Mouse (Mus musculus) embryo, embryonic 10 days (tissue): ENCODE data around the gene Sptlc2.
"Not testable (repeated sequence)": the region's sequence is repeated elsewhere in the genome, so short reads cannot be mapped to it uniquely, and the experiment has no call there.

Experiments used
- DNase-seq: peaks from one replicate; pipeline ENCODE4 v3.0.0-alpha.2; 2015; ENCODE audit warnings: low spot score

Gene Sptlc2

GRCm38 (mm10) chr12:87330213-87330612, 57.9 kb downstream of the Sptlc2 start:
- no peak for DNase-seq

- DNase-seq: no peak
Measured at GRCm38 (mm10) chr12:87328025-87328424, 60.1 kb downstream of the Sptlc2 start.

GRCm38 (mm10) chr12:87327610-87328009, 60.5 kb downstream of the Sptlc2 start:
- DNase-seq: peak; percentile 25

- DNase-seq: no peak
Measured at GRCm38 (mm10) chr12:87325452-87325851, 62.7 kb downstream of the Sptlc2 start.

GRCm38 (mm10) chr12:87319229-87319628, 68.9 kb downstream of the Sptlc2 start:
- DNase-seq: no peak

- no peak for DNase-seq
Measured at GRCm38 (mm10) chr12:87317951-87318350, 70.2 kb downstream of the Sptlc2 start.

- DNase-seq: no peak
Measured at GRCm38 (mm10) chr12:87313098-87313497, 75.1 kb downstream of the Sptlc2 start.

- DNase-seq: not testable (repeated sequence)
Measured at GRCm38 (mm10) chr12:87306584-87306844, 81.6 kb downstream of the Sptlc2 start.

- no peak for DNase-seq
Measured at GRCm38 (mm10) chr12:87305767-87306583, 82.2 kb downstream of the Sptlc2 start.

GRCm38 (mm10) chr12:87301189-87301588, 87.0 kb downstream of the Sptlc2 start:
- DNase-seq: no peak

GRCm38 (mm10) chr12:87300441-87300690, 87.8 kb downstream of the Sptlc2 start:
- no peak for DNase-seq

- DNase-seq: peak; percentile 59
Measured at GRCm38 (mm10) chr12:87299657-87300440, 88.3 kb downstream of the Sptlc2 start, which contains the start of gene Ism2. Gene Ism2, minus strand, starts transcription at chr12:87299705.

- peak; percentile 12 for DNase-seq
Measured at GRCm38 (mm10) chr12:87299037-87299656, 89.0 kb downstream of the Sptlc2 start.

GRCm38 (mm10) chr12:87293934-87294333, 94.2 kb downstream of the Sptlc2 start:
- no peak for DNase-seq

- DNase-seq: no peak
Measured at GRCm38 (mm10) chr12:87289100-87289499, 99.1 kb downstream of the Sptlc2 start.

GRCm38 (mm10) chr12:87284726-87285125, 103.4 kb downstream of the Sptlc2 start:
- DNase-seq: no peak

GRCm38 (mm10) chr12:87284268-87284667, 103.9 kb downstream of the Sptlc2 start:
- no peak for DNase-seq

GRCm38 (mm10) chr12:87283706-87284105, 104.4 kb downstream of the Sptlc2 start:
- no peak for DNase-seq

GRCm38 (mm10) chr12:87282743-87283142, 105.4 kb downstream of the Sptlc2 start:
- no peak for DNase-seq

- no peak for DNase-seq
Measured at GRCm38 (mm10) chr12:87281766-87282165, 106.4 kb downstream of the Sptlc2 start.

- DNase-seq: peak; percentile 35
Measured at GRCm38 (mm10) chr12:87279879-87280278, 108.3 kb downstream of the Sptlc2 start.

GRCm38 (mm10) chr12:87279350-87279749, 108.8 kb downstream of the Sptlc2 start:
- DNase-seq: no peak

- peak; percentile 59 for DNase-seq
Measured at GRCm38 (mm10) chr12:87278118-87278730, 109.9 kb downstream of the Sptlc2 start.
